Mouse (Mus musculus) heart, embryonic 12.5 days (tissue): Measurements from ENCODE around the gene Sulf2. TPM values are rescaled to one million over a fixed set of nuclear protein-coding genes. Genes with fewer than 3 reads are reported as not detected.

Experiments
- ATAC-seq: fragments of 200-750 bp; cut with Nextera tagmentation; 2 replicates; pipeline ENCODE4 v1.8.0; 2017; ENCODE audit warnings: moderate TSS enrichment, moderate library complexity; ENCODE audit not compliant: insufficient number of reproducible peaks, low FRiP score
- H3K27ac ChIP-seq: fragments of 300-500 bp; sonication (generic); 2 replicates; pipeline ENCODE4 v1.5.1; 2016; ENCODE audit warnings: mild to moderate bottlenecking, moderate library complexity; ENCODE audit not compliant: poor library complexity, severe bottlenecking
- H3K27me3 ChIP-seq: fragments of 300-500 bp; sonication (generic); replicated peaks from 2 replicates; pipeline ENCODE4 v1.6.1; 2016; ENCODE audit warnings: mild to moderate bottlenecking, moderate library complexity
- H3K36me3 ChIP-seq: fragments of 300-500 bp; sonication (generic); 2 replicates; pipeline ENCODE4 v1.6.1; 2016; ENCODE audit warnings: mild to moderate bottlenecking, moderate library complexity
- H3K4me1 ChIP-seq: fragments of 300-500 bp; sonication (generic); replicated peaks from 2 replicates; pipeline ENCODE4 v1.6.1; 2016; ENCODE audit warnings: mild to moderate bottlenecking
- H3K4me2 ChIP-seq: fragments of 300-500 bp; sonication (generic); 2 replicates; pipeline ENCODE4 v1.6.1; 2016; ENCODE audit warnings: mild to moderate bottlenecking, moderate library complexity
- H3K4me3 ChIP-seq: fragments of 300-500 bp; sonication (generic); 2 replicates; pipeline ENCODE4 v1.5.1; 2016; ENCODE audit warnings: mild to moderate bottlenecking
- H3K9ac ChIP-seq: fragments of 300-500 bp; sonication (generic); 2 replicates; pipeline ENCODE4 v1.6.1; 2016; ENCODE audit warnings: mild to moderate bottlenecking, moderate library complexity
- H3K9me3 ChIP-seq: fragments of 300-500 bp; sonication (generic); replicated peaks from 2 replicates; pipeline ENCODE4 v1.6.1; 2016; ENCODE audit warnings: mild to moderate bottlenecking, moderate library complexity
- WGBS: fragments of 180-500 bp; shearing (Covaris S2); methylation state at CpG from one replicate; pipeline ENCODE4 v1.1.7; 2016; 5-methylcytosine and 5-hydroxymethylcytosine counted together
- polyA plus RNA-seq: library from polyadenylated mRNA; unstranded; fragments of >200 nt; fragmentation: Nextera tagmentation; extraction: Ambion mirVana; gene quantifications from 2 replicates; pipeline ENCODE4 v1.2.1, GENCODE M21; 2016

Gene Sulf2
- polyA plus RNA-seq, result 136 and 137 TPM in 2 replicates

GRCm38 (mm10) chr2:166155454-166155815 lies at the start of gene Sulf2:
Gene Sulf2, minus strand, starts transcription at chr2:166155663.
- WGBS, result under 1% methylated on average over 23 of the region's 23 CpGs
- peak within 1 kb of the TSS; percentile 96 for H3K9ac ChIP-seq
- H3K36me3 ChIP-seq, result no peaks in the 10 kb centered on the region
- no peaks in the 10 kb centered on the region for H3K9me3 ChIP-seq
- peak within 1 kb of the TSS; percentile 83 for H3K4me2 ChIP-seq
- peak; percentile 63; the same call in 1 of the 2 replicates for ATAC-seq
- peak within 1 kb of the TSS; percentile 84 for H3K4me3 ChIP-seq
- H3K27ac ChIP-seq, result peak within 1 kb of the TSS; percentile 86
- H3K4me1 ChIP-seq, result peaks cover 42% of the 10 kb centered on the region
- H3K27me3 ChIP-seq, result no peaks in the 10 kb centered on the region

GRCm38 (mm10) chr2:166204174-166204573 lies 48.7 kb upstream of the Sulf2 start:
- Histone ChIP-seq H3K9ac (no peak overlapping the region), H3K4me3 (no peak overlapping the region), H3K36me3 (no peaks in the 10 kb centered on the region), H3K9me3 (no peaks in the 10 kb centered on the region), H3K4me1 (peaks cover 50% of the 10 kb centered on the region), H3K27ac (peak overlapping the region; percentile 12; the same call in 1 of the 2 replicates), H3K27me3 (0 out of 2 replicates have a peak, but pooled peaks cover 4% of the 10 kb centered on the region), H3K4me2 (no peak overlapping the region)
- 76% methylated on average over 13 of the region's 13 CpGs for WGBS
- no peak for ATAC-seq

DNA sequence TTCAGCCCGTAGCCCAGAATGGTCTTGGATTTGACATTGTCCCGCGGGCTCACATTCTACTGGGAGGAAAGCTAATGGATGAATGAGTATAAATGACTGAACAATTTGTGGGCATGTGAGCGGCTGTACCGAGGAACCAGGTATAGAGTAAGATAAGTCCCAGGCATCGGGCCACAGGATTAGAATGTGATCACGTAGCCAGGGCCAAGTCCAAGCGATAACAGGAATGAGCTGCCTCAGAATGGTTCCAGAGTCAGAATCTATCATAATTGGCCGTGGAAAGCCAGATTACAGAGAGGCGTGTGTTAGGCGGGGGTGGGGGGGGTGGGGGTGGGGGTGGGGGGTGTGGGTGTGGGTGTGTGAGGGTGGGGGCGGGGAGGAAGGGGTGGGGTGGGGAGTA lies 48.2 kb upstream of the Sulf2 start:
- Histone ChIP-seq H3K9me3 (no peaks in the 10 kb centered on the region), H3K4me2 (no peak overlapping the region), H3K27ac (peak overlapping the region; percentile 12; the same call in 1 of the 2 replicates), H3K4me3 (no peak overlapping the region), H3K36me3 (no peaks in the 10 kb centered on the region), H3K9ac (no peak overlapping the region), H3K4me1 (peaks cover 49% of the 10 kb centered on the region), H3K27me3 (0 out of 2 replicates have a peak, but pooled peaks cover 4% of the 10 kb centered on the region)
- WGBS, result 44% methylated on average over 12 of the region's 12 CpGs
- ATAC-seq, result no peak

DNA sequence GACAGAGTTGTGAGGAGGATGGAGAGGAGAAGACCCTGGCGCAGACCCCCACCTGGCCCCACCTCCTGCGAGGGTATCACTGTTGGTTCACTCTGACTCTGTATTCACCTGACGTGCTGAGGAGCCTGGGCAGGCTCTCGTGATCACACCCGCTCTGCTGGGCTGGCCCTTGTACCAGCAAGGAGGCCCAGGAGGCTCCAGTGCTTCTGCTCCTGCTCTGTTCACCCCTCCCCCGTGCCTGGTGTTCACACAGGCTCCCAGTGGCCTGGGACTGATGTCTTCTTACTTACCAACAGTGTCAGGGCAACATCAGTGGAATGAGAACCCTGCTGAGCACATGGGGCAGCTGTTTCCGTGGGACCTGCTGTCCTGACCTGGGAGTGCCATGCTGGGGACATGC lies 42.5 kb upstream of the Sulf2 start:
- 48% methylated on average over 7 of the region's 7 CpGs for WGBS
- no peak for ATAC-seq
- H3K4me2 ChIP-seq, result no peak overlapping the region
- H3K4me3 ChIP-seq, result no peak overlapping the region
- no peaks in the 10 kb centered on the region for H3K36me3 ChIP-seq
- H3K9ac ChIP-seq, result no peak overlapping the region
- 0 out of 2 replicates have a peak, but pooled peaks cover 3% of the 10 kb centered on the region for H3K27me3 ChIP-seq
- peaks cover 3% of the 10 kb centered on the region; the same call in 1 of the 2 replicates for H3K9me3 ChIP-seq
- H3K4me1 ChIP-seq, result peaks cover 51% of the 10 kb centered on the region
- H3K27ac ChIP-seq, result no peak overlapping the region; the same call in 1 of the 2 replicates

- Histone ChIP-seq H3K36me3 (no peaks in the 10 kb centered on the region), H3K9me3 (peaks cover 3% of the 10 kb centered on the region; the same call in 1 of the 2 replicates), H3K4me3 (no peak overlapping the region), H3K27me3 (0 out of 2 replicates have a peak, but pooled peaks cover 5% of the 10 kb centered on the region), H3K4me1 (peaks cover 49% of the 10 kb centered on the region), H3K27ac (peak overlapping the region; percentile 73), H3K9ac (0 out of 2 replicates have a peak overlapping the region, but pooled peaks have one; percentile 3), H3K4me2 (no peak overlapping the region)
- 18% methylated on average over 6 of the region's 6 CpGs for WGBS
- ATAC-seq, result peak; percentile 59; the same call in 1 of the 2 replicates
Observed at GRCm38 (mm10) chr2:166197064-166197463, 41.6 kb upstream of the Sulf2 start.

DNA sequence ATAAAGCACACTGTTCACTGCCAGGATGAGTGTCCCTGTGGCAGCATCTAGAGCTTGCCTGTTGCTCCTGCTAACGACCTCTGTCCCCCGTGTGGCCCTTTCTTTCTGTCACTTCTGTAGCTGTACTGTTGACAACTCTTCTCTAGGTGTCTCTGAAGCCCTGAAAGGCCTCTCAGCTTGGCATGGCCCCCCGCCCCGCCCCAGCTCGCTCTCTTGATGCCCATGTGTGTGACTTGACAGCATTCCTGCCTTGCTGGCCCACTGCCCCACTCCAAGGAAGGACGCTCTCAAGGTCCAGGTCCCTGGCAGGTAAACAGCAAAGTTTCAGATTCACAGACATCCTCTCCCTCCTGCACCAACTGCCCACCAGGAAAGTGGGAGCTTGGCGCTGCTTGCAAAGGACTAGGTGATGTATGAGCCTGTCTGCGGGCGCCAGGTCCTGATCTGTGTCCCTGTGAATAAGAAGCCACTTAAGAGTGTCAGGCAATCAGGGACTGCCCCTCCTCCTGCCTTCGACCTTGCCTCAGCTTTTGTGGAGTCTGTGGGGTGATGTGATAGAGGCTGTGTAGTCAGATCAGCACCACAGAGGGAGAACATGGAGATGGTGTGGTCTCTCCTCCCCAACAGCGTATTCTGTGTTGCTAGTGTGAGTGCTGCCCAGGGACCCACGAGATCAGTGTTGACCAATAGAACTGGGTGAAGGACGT lies 40.8 kb upstream of the Sulf2 start:
- Histone ChIP-seq H3K9ac (0 out of 2 replicates have a peak overlapping the region, but pooled peaks have one; percentile 3), H3K27ac (peak overlapping the region; percentile 73), H3K4me2 (peak overlapping the region; percentile 29; the same call in 1 of the 2 replicates), H3K27me3 (peaks cover 5% of the 10 kb centered on the region; the same call in 1 of the 2 replicates), H3K36me3 (no peaks in the 10 kb centered on the region), H3K9me3 (peaks cover 3% of the 10 kb centered on the region; the same call in 1 of the 2 replicates), H3K4me3 (no peak overlapping the region), H3K4me1 (peaks cover 49% of the 10 kb centered on the region)
- no peak for ATAC-seq
- WGBS, result 44% methylated on average over 13 of the region's 13 CpGs

GRCm38 (mm10) chr2:166195041-166195440 lies 39.6 kb upstream of the Sulf2 start:
- H3K4me1 ChIP-seq, result peaks cover 59% of the 10 kb centered on the region
- H3K9ac ChIP-seq, result no peak overlapping the region
- ATAC-seq, result no peak
- H3K36me3 ChIP-seq, result no peaks in the 10 kb centered on the region
- no peak overlapping the region for H3K4me3 ChIP-seq
- no peak overlapping the region for H3K27ac ChIP-seq
- peaks cover 5% of the 10 kb centered on the region; the same call in 1 of the 2 replicates for H3K27me3 ChIP-seq
- H3K4me2 ChIP-seq, result no peak overlapping the region
- WGBS, result 72% methylated on average over 6 of the region's 6 CpGs
- peaks cover 3% of the 10 kb centered on the region; the same call in 1 of the 2 replicates for H3K9me3 ChIP-seq

DNA sequence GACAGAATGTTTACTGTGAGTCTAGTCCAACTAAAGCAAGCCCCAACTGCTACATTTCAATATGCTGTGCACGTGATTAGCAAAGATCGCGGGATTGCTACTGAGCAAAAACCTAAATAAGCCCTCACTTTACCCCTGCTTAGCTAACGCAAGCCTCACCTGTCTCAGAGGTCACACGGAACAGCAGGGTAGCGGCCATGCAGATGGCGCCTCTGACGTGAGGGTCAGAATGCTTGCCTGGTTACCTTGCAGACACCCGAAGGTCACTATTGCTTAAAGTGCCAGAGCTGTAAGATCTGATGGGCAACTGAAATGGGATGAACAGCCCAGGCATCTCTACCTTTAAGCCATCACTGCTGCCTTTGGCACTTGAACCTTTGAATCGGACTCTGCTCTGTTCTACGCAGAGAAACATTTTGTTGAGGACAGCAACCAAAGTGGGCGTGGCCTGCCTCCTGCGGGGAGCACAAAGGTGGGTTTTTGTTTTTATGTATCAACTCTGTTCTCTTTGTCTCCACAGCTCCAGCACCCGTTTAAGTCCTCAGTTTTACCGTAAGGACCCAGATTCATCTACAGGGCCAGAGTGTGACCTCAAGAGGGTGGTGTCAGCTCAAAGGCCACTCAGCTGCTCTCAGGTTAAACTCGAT lies 38.8 kb upstream of the Sulf2 start:
- Histone ChIP-seq H3K9me3 (peaks cover 3% of the 10 kb centered on the region; the same call in 1 of the 2 replicates), H3K4me2 (no peak overlapping the region), H3K27ac (no peak overlapping the region), H3K9ac (no peak overlapping the region), H3K36me3 (no peaks in the 10 kb centered on the region), H3K4me3 (no peak overlapping the region), H3K27me3 (peaks cover 5% of the 10 kb centered on the region; the same call in 1 of the 2 replicates), H3K4me1 (peaks cover 59% of the 10 kb centered on the region)
- WGBS, result 66% methylated on average over 16 of the region's 16 CpGs
- ATAC-seq, result no peak

DNA sequence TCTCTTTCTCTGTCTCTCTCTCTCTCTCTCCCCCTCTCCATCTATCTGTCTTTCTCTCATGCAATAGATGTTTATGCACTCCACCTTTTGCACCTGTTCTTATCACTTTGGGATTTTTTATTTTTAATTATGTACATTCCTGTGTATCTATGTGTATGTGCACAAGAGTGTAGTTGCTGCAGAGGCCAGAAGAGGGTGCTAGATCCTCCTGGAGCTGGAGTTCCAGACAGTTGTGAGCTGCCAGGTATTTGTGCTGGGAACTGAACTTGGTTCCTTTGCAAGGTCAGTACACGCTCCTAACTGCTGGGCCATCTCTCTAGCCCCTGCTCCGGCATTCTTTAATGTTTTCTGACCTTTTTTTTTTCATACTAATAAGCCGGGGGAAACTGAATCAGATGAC lies 38.0 kb upstream of the Sulf2 start:
- H3K4me3 ChIP-seq, result no peak overlapping the region
- peaks cover 3% of the 10 kb centered on the region; the same call in 1 of the 2 replicates for H3K9me3 ChIP-seq
- no peaks in the 10 kb centered on the region for H3K36me3 ChIP-seq
- no peak overlapping the region for H3K4me2 ChIP-seq
- 90% methylated on average over 3 of the region's 3 CpGs for WGBS
- no peak for ATAC-seq
- peaks cover 55% of the 10 kb centered on the region for H3K4me1 ChIP-seq
- no peak overlapping the region for H3K27ac ChIP-seq
- peaks cover 5% of the 10 kb centered on the region; the same call in 1 of the 2 replicates for H3K27me3 ChIP-seq
- no peak overlapping the region for H3K9ac ChIP-seq

DNA sequence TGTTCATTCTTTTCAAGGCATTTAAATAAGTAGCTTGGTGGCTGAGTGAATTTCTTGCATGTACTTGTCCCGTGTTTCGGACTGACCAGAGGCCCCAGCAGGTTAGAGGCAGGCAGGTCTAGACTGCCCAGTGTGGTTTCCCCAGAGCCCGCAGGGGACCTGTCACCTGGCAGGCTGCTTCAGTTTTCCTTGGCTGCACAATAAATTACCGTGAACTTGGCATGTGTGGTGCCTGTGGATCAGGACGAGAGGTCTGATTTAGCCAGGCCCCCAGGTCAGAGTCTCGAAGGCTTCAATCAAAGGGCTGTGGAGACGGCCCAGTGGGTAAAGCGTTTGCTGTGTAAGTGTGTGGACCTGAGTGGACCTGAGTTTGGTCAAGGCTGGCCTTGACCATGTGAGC lies 35.4 kb upstream of the Sulf2 start:
- peaks cover 5% of the 10 kb centered on the region; the same call in 1 of the 2 replicates for H3K27me3 ChIP-seq
- no peak overlapping the region for H3K27ac ChIP-seq
- ATAC-seq, result no peak
- H3K4me2 ChIP-seq, result no peak overlapping the region
- H3K36me3 ChIP-seq, result no peaks in the 10 kb centered on the region
- H3K4me1 ChIP-seq, result peaks cover 52% of the 10 kb centered on the region
- H3K9ac ChIP-seq, result peak overlapping the region; percentile 39; the same call in 1 of the 2 replicates
- peaks cover 3% of the 10 kb centered on the region; the same call in 1 of the 2 replicates for H3K9me3 ChIP-seq
- WGBS, result 74% methylated on average over 8 of the region's 8 CpGs
- H3K4me3 ChIP-seq, result no peak overlapping the region

DNA sequence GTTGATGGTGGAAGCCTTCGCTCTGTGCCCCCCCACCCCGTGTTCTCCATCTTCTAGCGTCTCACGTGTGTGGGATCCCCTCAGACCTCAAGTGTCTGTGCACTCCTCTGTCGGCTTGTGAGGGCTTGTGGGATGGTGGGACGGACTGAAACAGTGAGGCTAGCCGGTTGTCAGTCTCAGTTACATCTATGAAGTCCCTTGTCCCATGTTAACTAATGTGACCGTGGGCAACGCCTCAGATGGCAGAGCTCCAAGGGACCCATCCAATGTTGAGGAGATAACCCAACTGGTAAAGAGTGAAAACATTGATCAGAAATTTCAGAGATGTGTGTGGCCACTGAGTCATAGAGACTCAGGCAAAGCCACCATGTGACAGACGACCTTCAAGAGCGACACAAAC lies 33.7 kb upstream of the Sulf2 start:
- H3K4me1 ChIP-seq, result peaks cover 46% of the 10 kb centered on the region
- H3K36me3 ChIP-seq, result no peaks in the 10 kb centered on the region

More for the DNA sequence above, 33.7 kb upstream of the Sulf2 start:
- no peak overlapping the region for H3K4me3 ChIP-seq
- 90% methylated on average over 11 of the region's 11 CpGs for WGBS
- no peak for ATAC-seq
- no peak overlapping the region for H3K27ac ChIP-seq
- peaks cover 5% of the 10 kb centered on the region; the same call in 1 of the 2 replicates for H3K27me3 ChIP-seq
- no peak overlapping the region for H3K4me2 ChIP-seq
- no peak overlapping the region for H3K9ac ChIP-seq
- H3K9me3 ChIP-seq, result peaks cover 6% of the 10 kb centered on the region; the same call in 1 of the 2 replicates
